Mouse (Mus musculus) testis, adult 2 months (tissue): Measurements from ENCODE around the gene Taar9.

ENCODE experiments used
- CTCF ChIP-seq: fragments of 200-500 bp; IDR thresholded peaks from 2 replicates; pipeline ENCODE4 v1.5.1; 2012; ENCODE audit warnings: low read depth, mild to moderate bottlenecking, inconsistent platforms, low read length, moderate library complexity; ENCODE audit not compliant: control insufficient read depth, insufficient read depth, insufficient replicate concordance
- POLR2A ChIP-seq: fragments of 200-500 bp; IDR thresholded peaks from 2 replicates; pipeline ENCODE4 v1.6.1; 2012; ENCODE audit warnings: low read depth, mild to moderate bottlenecking, inconsistent platforms, low read length, moderate library complexity; ENCODE audit not compliant: control insufficient read depth

GRCm38 (mm10) chr10:24134071-24134645 lies 24.8 kb upstream of the Taar9 start:
- TF ChIP-seq CTCF (no peak), POLR2A (no peak)
